Mouse (Mus musculus): Measurements from ENCODE around the gene Ankra2. TPM values are rescaled to one million over a fixed set of nuclear protein-coding genes. Genes with fewer than 3 reads are reported as not detected.

Gene Ankra2
- 7.6 and 9.3 TPM in 2 replicates for polyA plus RNA-seq (2015; fragmentation: Nextera tagmentation; extraction: Ambion mirVana)

- H3K27ac ChIP-seq: peak within 1 kb of the TSS; percentile 90
- under 1% methylated on average over 71 of the region's 71 CpGs for WGBS (ENCODE audit: insufficient replicate concordance)
- peak within 1 kb of the TSS; percentile 84 for H3K4me2 ChIP-seq
- peak within 1 kb of the TSS; percentile 86 for H3K4me3 ChIP-seq (replicated peaks)
- H3K4me1 ChIP-seq (replicated peaks): peaks cover 26% of the 10 kb centered on the region
- H3K9ac ChIP-seq: peak within 1 kb of the TSS; percentile 86
- ATAC-seq (ENCODE audit: low read depth): peak; percentile 98
- H3K9me3 ChIP-seq (replicated peaks): no peaks in the 10 kb centered on the region
- peaks cover 26% of the 10 kb centered on the region for H3K36me3 ChIP-seq
- H3K27me3 ChIP-seq: no peaks in the 10 kb centered on the region
- DNase-seq: peak; percentile 97
These were observed at the start of gene Ankra2, which contains the start of gene Utp15 for GRCm38 (mm10) chr13:98262636-98263457. Gene Ankra2, plus strand, starts transcription at chr13:98263074. Gene Utp15, minus strand, starts transcription at chr13:98263041.

- DNase-seq: no peak
- Histone ChIP-seq H3K4me3 (replicated peaks) (no peak overlapping the region), H3K27ac (no peak overlapping the region), H3K27me3 (0 out of 2 replicates have a peak, but pooled peaks cover 3% of the 10 kb centered on the region), H3K36me3 (no peaks in the 10 kb centered on the region), H3K9me3 (replicated peaks) (no peaks in the 10 kb centered on the region), H3K4me1 (replicated peaks) (no peaks in the 10 kb centered on the region), H3K4me2 (no peak overlapping the region), H3K9ac (no peak overlapping the region)
- WGBS (ENCODE audit: insufficient replicate concordance): 34% methylated on average over 12 of the region's 12 CpGs
- no peak for ATAC-seq (ENCODE audit: low read depth)
These were observed 40.0 kb upstream of the Ankra2 start for GRCm38 (mm10) chr13:98222848-98223247.

GRCm38 (mm10) chr13:98226225-98226624 lies 36.6 kb upstream of the Ankra2 start:
- Histone ChIP-seq H3K4me2 (no peak overlapping the region), H3K4me3 (replicated peaks) (no peak overlapping the region), H3K27ac (no peak overlapping the region), H3K27me3 (0 out of 2 replicates have a peak, but pooled peaks cover 3% of the 10 kb centered on the region), H3K4me1 (replicated peaks) (no peaks in the 10 kb centered on the region), H3K9ac (no peak overlapping the region), H3K9me3 (replicated peaks) (no peaks in the 10 kb centered on the region), H3K36me3 (no peaks in the 10 kb centered on the region)
- 46% methylated on average over 2 of the region's 2 CpGs for WGBS (ENCODE audit: insufficient replicate concordance)
- no peak for ATAC-seq (ENCODE audit: low read depth)
- no peak for DNase-seq

GRCm38 (mm10) chr13:98230511-98230910 lies 32.4 kb upstream of the Ankra2 start:
- WGBS (ENCODE audit: insufficient replicate concordance): 84% methylated on average over 1 of the region's 1 CpGs
- DNase-seq (no peak), ATAC-seq (ENCODE audit: low read depth) (no peak)
- H3K9ac ChIP-seq: no peak overlapping the region
- no peak overlapping the region for H3K4me3 ChIP-seq (replicated peaks)
- H3K27me3 ChIP-seq: no peaks in the 10 kb centered on the region
- no peaks in the 10 kb centered on the region for H3K36me3 ChIP-seq
- H3K27ac ChIP-seq: no peak overlapping the region
- no peaks in the 10 kb centered on the region for H3K9me3 ChIP-seq (replicated peaks)
- H3K4me1 ChIP-seq (replicated peaks): no peaks in the 10 kb centered on the region
- H3K4me2 ChIP-seq: no peak overlapping the region

- ATAC-seq (ENCODE audit: low read depth) (no peak), DNase-seq (no peak)
- no peaks in the 10 kb centered on the region for H3K4me1 ChIP-seq (replicated peaks)
- 58% methylated on average over 6 of the region's 6 CpGs for WGBS (ENCODE audit: insufficient replicate concordance)
- H3K27ac ChIP-seq: no peak overlapping the region
- no peak overlapping the region for H3K9ac ChIP-seq
- H3K9me3 ChIP-seq (replicated peaks): no peaks in the 10 kb centered on the region
- no peaks in the 10 kb centered on the region for H3K27me3 ChIP-seq
- no peaks in the 10 kb centered on the region for H3K36me3 ChIP-seq
- no peak overlapping the region for H3K4me2 ChIP-seq
- H3K4me3 ChIP-seq (replicated peaks): no peak overlapping the region
These were observed 27.4 kb upstream of the Ankra2 start for GRCm38 (mm10) chr13:98235451-98235850.

- Histone ChIP-seq H3K4me2 (no peak overlapping the region), H3K4me1 (replicated peaks) (no peaks in the 10 kb centered on the region), H3K9ac (no peak overlapping the region), H3K36me3 (no peaks in the 10 kb centered on the region), H3K9me3 (replicated peaks) (no peaks in the 10 kb centered on the region), H3K4me3 (replicated peaks) (no peak overlapping the region), H3K27me3 (no peaks in the 10 kb centered on the region), H3K27ac (no peak overlapping the region)
- DNase-seq: no peak
- 15% methylated on average over 12 of the region's 12 CpGs for WGBS (ENCODE audit: insufficient replicate concordance)
- ATAC-seq (ENCODE audit: low read depth): no peak
These were observed 22.8 kb upstream of the Ankra2 start for GRCm38 (mm10) chr13:98239978-98240641.

GRCm38 (mm10) chr13:98241531-98242282 lies 21.2 kb upstream of the Ankra2 start:
- H3K4me3 ChIP-seq (replicated peaks): no peak overlapping the region
- 46% methylated on average over 9 of the region's 9 CpGs for WGBS (ENCODE audit: insufficient replicate concordance)
- H3K27ac ChIP-seq: no peak overlapping the region
- H3K27me3 ChIP-seq: no peaks in the 10 kb centered on the region
- no peaks in the 10 kb centered on the region for H3K36me3 ChIP-seq
- H3K4me2 ChIP-seq: no peak overlapping the region
- ATAC-seq (ENCODE audit: low read depth) (no peak), DNase-seq (no peak)
- no peaks in the 10 kb centered on the region for H3K4me1 ChIP-seq (replicated peaks)
- H3K9ac ChIP-seq: no peak overlapping the region
- no peaks in the 10 kb centered on the region for H3K9me3 ChIP-seq (replicated peaks)

GRCm38 (mm10) chr13:98244571-98245350 lies 18.1 kb upstream of the Ankra2 start:
- no peak overlapping the region for H3K27ac ChIP-seq
- H3K9me3 ChIP-seq (replicated peaks): no peaks in the 10 kb centered on the region
- no peak for DNase-seq
- no peaks in the 10 kb centered on the region for H3K27me3 ChIP-seq
- no peak overlapping the region for H3K4me3 ChIP-seq (replicated peaks)
- ATAC-seq (ENCODE audit: low read depth): no peak
- H3K4me2 ChIP-seq: no peak overlapping the region
- H3K36me3 ChIP-seq: peaks cover 26% of the 10 kb centered on the region
- H3K4me1 ChIP-seq (replicated peaks): no peaks in the 10 kb centered on the region
- 65% methylated on average over 5 of the region's 5 CpGs for WGBS (ENCODE audit: insufficient replicate concordance)
- no peak overlapping the region for H3K9ac ChIP-seq

- Histone ChIP-seq H3K9ac (no peak overlapping the region), H3K27ac (no peak overlapping the region), H3K9me3 (replicated peaks) (no peaks in the 10 kb centered on the region), H3K4me3 (replicated peaks) (no peak overlapping the region), H3K4me1 (replicated peaks) (no peaks in the 10 kb centered on the region), H3K4me2 (no peak overlapping the region), H3K27me3 (no peaks in the 10 kb centered on the region), H3K36me3 (peaks cover 32% of the 10 kb centered on the region)
- ATAC-seq (ENCODE audit: low read depth) (no peak), DNase-seq (no peak)
- 63% methylated on average over 7 of the region's 7 CpGs for WGBS (ENCODE audit: insufficient replicate concordance)
These were observed 17.5 kb upstream of the Ankra2 start for GRCm38 (mm10) chr13:98245386-98245785.

- Histone ChIP-seq H3K9me3 (replicated peaks) (no peaks in the 10 kb centered on the region), H3K27me3 (no peaks in the 10 kb centered on the region), H3K4me3 (replicated peaks) (no peak overlapping the region), H3K9ac (no peak overlapping the region), H3K4me2 (no peak overlapping the region), H3K36me3 (peaks cover 69% of the 10 kb centered on the region), H3K27ac (no peak overlapping the region), H3K4me1 (replicated peaks) (no peaks in the 10 kb centered on the region)
- ATAC-seq (ENCODE audit: low read depth) (no peak), DNase-seq (no peak)
- WGBS (ENCODE audit: insufficient replicate concordance): 86% methylated on average over 10 of the region's 10 CpGs
These were observed 13.3 kb upstream of the Ankra2 start for GRCm38 (mm10) chr13:98249594-98249993.
